Mouse (Mus musculus) frontal cortex, adult (tissue): Measurements from ENCODE around the gene Tpt1.

Source experiments
- ATAC-seq: cut with Nextera tagmentation; 2 replicates; pipeline ENCODE4 v1.9.2; 2017; ENCODE audit warnings: mild to moderate bottlenecking, moderate library complexity, mixed read lengths; ENCODE audit not compliant: low TSS enrichment

Tpt1 gene

DNA sequence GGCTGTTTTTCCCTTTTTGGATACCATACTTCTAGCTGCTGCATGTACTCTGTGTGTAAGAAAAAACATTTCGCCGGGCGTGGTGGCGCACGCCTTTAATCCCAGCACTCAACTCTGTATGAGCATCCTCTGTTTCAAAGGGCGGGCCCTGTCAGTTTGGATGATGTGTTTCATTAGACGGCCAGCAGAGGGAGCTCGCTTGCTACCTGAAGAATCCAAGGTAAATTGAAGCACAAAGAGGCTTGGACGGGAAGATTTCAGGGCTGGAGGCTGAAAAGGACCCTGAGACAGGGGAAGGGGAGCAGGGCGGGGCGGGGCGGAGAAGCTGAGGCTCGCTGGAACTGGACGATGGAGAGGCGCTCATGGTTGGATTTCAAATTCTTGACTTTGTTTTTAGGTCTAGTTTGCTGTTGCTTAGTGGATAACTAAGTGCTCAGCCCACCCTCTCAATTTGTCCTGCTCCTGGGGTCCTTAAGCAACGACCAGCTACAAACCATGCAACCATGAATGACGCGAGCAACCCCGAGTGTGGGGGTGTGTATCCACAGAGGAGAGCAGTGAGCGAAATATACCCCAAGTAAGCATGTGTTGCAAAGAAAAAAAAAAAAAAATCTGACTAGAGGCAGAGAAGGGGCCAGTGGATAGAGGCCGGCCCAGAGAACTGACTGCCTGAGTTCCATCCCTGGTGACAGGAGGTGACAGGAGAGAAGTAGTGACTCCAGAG is 31.6 kb downstream of the Tpt1 start:
- ATAC-seq, result peak; percentile 89

DNA sequence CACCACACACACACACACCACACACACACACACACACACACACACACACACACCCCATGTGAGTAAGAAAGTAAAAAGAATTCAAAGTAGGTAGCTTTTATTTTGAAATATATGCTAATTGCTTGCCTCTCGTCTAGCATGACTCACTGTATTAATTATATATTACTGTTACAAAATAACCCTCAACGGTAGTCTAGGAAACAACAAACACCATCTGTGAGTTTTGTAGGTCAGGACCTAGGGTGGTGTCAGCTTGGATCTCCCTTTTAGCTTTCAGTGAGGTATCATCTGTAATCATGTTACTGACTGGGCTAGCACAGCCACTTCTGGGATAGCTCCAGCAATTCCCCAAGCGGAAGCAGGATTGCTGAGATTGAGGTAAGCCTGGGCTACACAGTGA is 32.4 kb downstream of the Tpt1 start:
- ATAC-seq, result no peak

DNA sequence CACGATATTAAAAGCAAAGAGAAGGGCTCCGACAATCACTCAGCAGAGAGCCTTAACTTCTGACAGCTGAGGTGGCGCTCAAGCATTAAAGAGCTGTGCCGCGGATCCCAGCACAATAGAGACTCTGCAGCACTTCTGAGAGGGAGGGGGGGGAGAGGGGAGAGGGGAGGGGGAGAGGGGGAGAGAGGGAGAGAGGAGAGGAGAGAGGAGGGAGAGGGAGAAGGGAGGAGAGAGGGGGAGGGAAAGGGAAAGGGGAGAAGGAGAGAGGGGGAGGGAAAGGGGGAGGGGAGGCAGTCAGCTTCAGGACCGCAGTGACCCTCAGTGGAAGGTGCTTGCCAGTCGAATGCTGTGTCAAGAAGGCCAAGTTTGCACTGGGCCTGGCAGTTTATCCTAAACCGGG is 34.1 kb downstream of the Tpt1 start:
- ATAC-seq, result no peak

DNA sequence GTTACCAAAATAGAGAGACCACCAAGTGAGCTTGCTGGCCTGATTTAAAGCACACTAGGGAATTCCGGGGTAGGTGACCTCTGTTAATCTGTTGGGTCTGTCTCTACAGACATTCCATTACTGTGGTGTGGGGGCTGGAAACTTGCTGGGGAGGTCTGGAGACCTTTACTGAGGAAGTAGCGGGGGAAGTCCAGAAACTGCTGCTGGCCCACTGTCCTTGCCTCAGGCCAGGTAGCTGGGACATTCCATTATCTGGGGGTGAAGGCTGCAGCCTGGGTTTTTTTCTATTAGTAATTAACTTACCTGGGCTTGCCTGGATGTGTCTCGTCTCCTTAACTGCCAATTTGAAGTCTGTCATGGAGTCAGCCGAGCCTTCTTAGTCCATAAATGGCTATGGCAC is 37.0 kb downstream of the Tpt1 start:
- ATAC-seq, result no peak

DNA sequence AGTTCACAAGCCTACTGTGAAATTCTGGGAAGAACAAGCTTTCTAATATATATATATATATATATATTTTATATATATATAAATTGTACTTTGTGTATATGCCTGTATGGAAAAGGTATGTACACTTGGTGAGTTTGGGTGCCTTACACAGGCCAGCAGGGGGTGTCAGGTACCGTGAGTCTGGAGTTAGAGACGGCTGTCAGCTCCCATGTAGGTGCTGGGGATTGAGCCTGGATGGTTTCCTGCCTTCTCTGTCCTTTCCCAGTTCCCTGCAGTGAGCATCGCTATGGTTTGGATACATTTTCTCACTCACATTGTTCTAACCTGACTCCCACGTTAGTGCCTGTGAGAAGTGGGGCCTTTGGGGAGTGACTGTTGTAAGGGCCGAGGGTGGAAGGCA is 38.4 kb downstream of the Tpt1 start:
- no peak for ATAC-seq

DNA sequence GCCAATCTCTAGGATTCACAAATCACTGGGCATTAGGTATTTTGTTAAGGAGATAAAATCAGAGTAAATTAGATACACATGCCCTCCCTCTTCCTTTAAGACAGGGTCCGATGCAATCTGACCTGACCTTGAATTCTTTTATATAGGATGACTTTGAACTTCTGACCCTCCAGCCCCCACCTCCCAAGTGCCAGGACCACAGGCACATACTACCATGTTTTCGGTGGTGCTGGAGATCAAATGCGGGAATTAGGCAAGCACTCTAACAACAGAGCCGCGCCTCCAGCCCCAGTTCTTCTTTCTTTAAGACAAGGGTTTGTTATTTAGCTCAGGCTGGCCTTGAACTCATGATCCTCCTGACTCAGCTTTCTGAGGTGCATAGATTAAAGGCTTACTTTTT is 39.0 kb downstream of the Tpt1 start:
- no peak for ATAC-seq

DNA sequence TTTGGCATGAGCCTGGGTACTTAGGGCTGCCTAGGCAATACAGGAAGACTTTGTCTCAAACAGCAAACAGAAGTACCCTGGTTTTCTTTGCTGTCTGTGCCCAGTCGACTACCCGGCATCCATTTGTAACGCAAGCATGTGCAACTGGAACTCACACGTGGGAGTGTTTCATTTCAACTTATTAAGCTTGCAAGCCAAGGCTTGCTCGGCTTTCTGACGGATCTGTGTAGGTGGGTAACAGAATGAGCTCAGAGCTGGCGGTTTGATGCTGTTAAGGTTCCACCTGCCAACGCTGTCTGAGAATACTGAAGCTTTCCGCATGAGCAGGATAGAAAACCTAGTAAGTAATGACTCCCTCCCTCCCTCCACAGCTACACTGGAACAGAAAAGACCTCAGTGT is 47.2 kb downstream of the Tpt1 start:
- peak; percentile 97 for ATAC-seq
